Mouse (Mus musculus) embryonic fibroblast, embryonic 13.5 days (primary cell): ENCODE data around the gene Epop.

Experiments
- CTCF ChIP-seq: IDR thresholded peaks from 2 replicates; pipeline ENCODE4 v1.5.1; 2011; ENCODE audit warnings: mild to moderate bottlenecking, control low read depth, low read length, moderate library complexity, borderline replicate concordance; ENCODE audit not compliant: insufficient read depth
- POLR2A ChIP-seq: IDR thresholded peaks from 2 replicates; pipeline ENCODE4 v1.6.1; 2011; ENCODE audit warnings: low read depth, mild to moderate bottlenecking, control low read depth, low read length, moderate library complexity

DNA sequence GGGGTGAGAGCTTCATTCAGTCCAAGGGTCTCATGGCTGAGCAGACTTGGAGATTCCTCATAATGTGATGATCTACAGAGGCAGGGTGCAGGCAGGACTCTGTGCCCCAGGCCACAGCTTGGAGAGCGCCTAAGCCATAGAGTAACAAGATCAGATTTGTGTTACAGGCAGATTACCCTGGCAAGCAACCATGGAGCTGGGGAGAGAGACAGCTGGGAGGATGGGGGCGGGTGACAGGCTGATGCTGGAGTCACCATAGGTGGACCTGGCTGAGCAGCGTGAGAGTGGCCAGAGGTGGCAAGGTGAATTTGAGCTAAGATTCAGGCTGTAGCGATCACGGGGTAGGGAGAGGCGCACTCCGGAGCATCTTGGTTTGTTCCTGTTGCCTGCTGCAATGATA, 38.7 kb upstream of the Epop start:
- TF ChIP-seq CTCF = no peak
- no peak for TF ChIP-seq POLR2A
